Mouse (Mus musculus): ENCODE measurements around the gene Btbd8. TPM values are rescaled to one million over a fixed set of nuclear protein-coding genes. Genes with fewer than 3 reads are reported as not detected.

The Btbd8 gene
- polyA plus RNA-seq, 1 experiment from 2014 or later, result 4.2 TPM

GRCm38 (mm10) chr5:107545927-107546326 lies 108.1 kb downstream of the Btbd8 start:
- peaks cover 3% of the 10 kb centered on the region for H3K4me1 ChIP-seq
- H3K36me3 ChIP-seq (replicated peaks), result peaks cover 17% of the 10 kb centered on the region
- H3K27me3 ChIP-seq (ENCODE audit: poor library complexity, severe bottlenecking), result no peaks in the 10 kb centered on the region
- no peaks in the 10 kb centered on the region for H3K9me3 ChIP-seq
- WGBS, result 92% methylated on average over 4 of the region's 4 CpGs
- H3K27ac ChIP-seq, result no peak overlapping the region
- no peak overlapping the region for H3K4me3 ChIP-seq
- no peak for DNase-seq (ENCODE audit: extremely low spot score, low spot score)

GRCm38 (mm10) chr5:107547955-107548354 lies 110.2 kb downstream of the Btbd8 start:
- WGBS, result 87% methylated on average over 3 of the region's 3 CpGs
- Histone ChIP-seq H3K27me3 (ENCODE audit: poor library complexity, severe bottlenecking) (no peaks in the 10 kb centered on the region), H3K4me3 (no peak overlapping the region)

GRCm38 (mm10) chr5:107548444-107548843 lies 110.6 kb downstream of the Btbd8 start:
- no peaks in the 10 kb centered on the region for H3K27me3 ChIP-seq (ENCODE audit: poor library complexity, severe bottlenecking)
- 84% methylated on average over 3 of the region's 3 CpGs for WGBS
- no peaks in the 10 kb centered on the region for H3K9me3 ChIP-seq
- no peak overlapping the region for H3K4me3 ChIP-seq
- H3K36me3 ChIP-seq (replicated peaks), result peaks cover 25% of the 10 kb centered on the region
- no peak overlapping the region for H3K27ac ChIP-seq
- H3K4me1 ChIP-seq, result no peaks in the 10 kb centered on the region
- no peak for DNase-seq (ENCODE audit: extremely low spot score, low spot score)

More at GRCm38 (mm10) chr5:107547955-107548354, 110.2 kb downstream of the Btbd8 start:
- H3K27ac ChIP-seq, result no peak overlapping the region
- DNase-seq (ENCODE audit: extremely low spot score, low spot score), result no peak
- H3K36me3 ChIP-seq (replicated peaks), result peaks cover 25% of the 10 kb centered on the region
- no peaks in the 10 kb centered on the region for H3K4me1 ChIP-seq
- H3K9me3 ChIP-seq, result no peaks in the 10 kb centered on the region

- H3K27ac ChIP-seq, result no peak overlapping the region
- no peaks in the 10 kb centered on the region for H3K4me1 ChIP-seq
- H3K9me3 ChIP-seq, result no peaks in the 10 kb centered on the region
- H3K27me3 ChIP-seq (ENCODE audit: poor library complexity, severe bottlenecking), result no peaks in the 10 kb centered on the region
- DNase-seq (ENCODE audit: extremely low spot score, low spot score), result no peak
- 89% methylated on average over 5 of the region's 5 CpGs for WGBS
- no peak overlapping the region for H3K4me3 ChIP-seq
- H3K36me3 ChIP-seq (replicated peaks), result peaks cover 46% of the 10 kb centered on the region
Observed at GRCm38 (mm10) chr5:107554336-107554735, 116.5 kb downstream of the Btbd8 start.

- no peak overlapping the region for H3K4me3 ChIP-seq
- no peak for DNase-seq (ENCODE audit: extremely low spot score, low spot score)
- H3K27me3 ChIP-seq (ENCODE audit: poor library complexity, severe bottlenecking), result no peaks in the 10 kb centered on the region
- H3K9me3 ChIP-seq, result no peaks in the 10 kb centered on the region
- no peak overlapping the region for H3K27ac ChIP-seq
- 86% methylated on average over 3 of the region's 3 CpGs for WGBS
- H3K4me1 ChIP-seq, result no peaks in the 10 kb centered on the region
- peaks cover 52% of the 10 kb centered on the region for H3K36me3 ChIP-seq (replicated peaks)
Observed at GRCm38 (mm10) chr5:107556969-107557368, 119.2 kb downstream of the Btbd8 start.

Other genes with a start within 250 kb of the Btbd8 start
- gene Tgfbr3, start 148.4 kb upstream of the Btbd8 start, polyA plus RNA-seq (2016; fragmentation: Nextera tagmentation; extraction: Ambion mirVana), result 5.7 and 5.8 TPM in 2 replicates
- gene Brdt, start 106.8 kb upstream of the Btbd8 start, polyA plus RNA-seq (2016; fragmentation: Nextera tagmentation; extraction: Ambion mirVana), result 0.77 TPM in 2 replicates
- gene Ephx4, start 35.3 kb upstream of the Btbd8 start, polyA plus RNA-seq (2016; fragmentation: Nextera tagmentation; extraction: Ambion mirVana), result 0.68 and 0.75 TPM in 2 replicates
- gene Lpcat2b, start 6.4 kb upstream of the Btbd8 start, polyA plus RNA-seq (2016; fragmentation: Nextera tagmentation; extraction: Ambion mirVana), result not detected in 2 replicates
- 0.31 and 0.41 TPM in 2 replicates for gene Gm42669, start 69.6 kb downstream of the Btbd8 start, polyA plus RNA-seq (2016; fragmentation: Nextera tagmentation; extraction: Ambion mirVana)
- gene 1700028K03Rik, start 96.7 kb downstream of the Btbd8 start, polyA plus RNA-seq (2016; fragmentation: Nextera tagmentation; extraction: Ambion mirVana), result 0.07 and 0.16 TPM in 2 replicates
- gene Rpap2, start 159.4 kb downstream of the Btbd8 start, polyA plus RNA-seq (2016; fragmentation: Nextera tagmentation; extraction: Ambion mirVana), result 19.0 and 19.1 TPM in 2 replicates
- 33.3 and 35.7 TPM in 2 replicates for gene Glmn, start 159.9 kb downstream of the Btbd8 start, polyA plus RNA-seq (2016; fragmentation: Nextera tagmentation; extraction: Ambion mirVana)